Mouse (Mus musculus) heart, embryonic 12.5 days (tissue): ENCODE measurements at regions not wholly inside any gene's neighbourhood (a gene's known extent, or its start where the extent isn't known, plus 50 kb on each side); places are given as distances from the start of the nearest gene placed in this dataset.

Source experiments
- ATAC-seq: fragments of 200-750 bp; cut with Nextera tagmentation; 2 replicates; pipeline ENCODE4 v1.8.0; 2017; ENCODE audit warnings: moderate TSS enrichment, moderate library complexity; ENCODE audit not compliant: insufficient number of reproducible peaks, low FRiP score
- H3K27ac ChIP-seq: fragments of 300-500 bp; sonication (generic); 2 replicates; pipeline ENCODE4 v1.5.1; 2016; ENCODE audit warnings: mild to moderate bottlenecking, moderate library complexity; ENCODE audit not compliant: poor library complexity, severe bottlenecking
- H3K27me3 ChIP-seq: fragments of 300-500 bp; sonication (generic); replicated peaks from 2 replicates; pipeline ENCODE4 v1.6.1; 2016; ENCODE audit warnings: mild to moderate bottlenecking, moderate library complexity
- H3K36me3 ChIP-seq: fragments of 300-500 bp; sonication (generic); 2 replicates; pipeline ENCODE4 v1.6.1; 2016; ENCODE audit warnings: mild to moderate bottlenecking, moderate library complexity
- H3K4me1 ChIP-seq: fragments of 300-500 bp; sonication (generic); replicated peaks from 2 replicates; pipeline ENCODE4 v1.6.1; 2016; ENCODE audit warnings: mild to moderate bottlenecking
- H3K4me2 ChIP-seq: fragments of 300-500 bp; sonication (generic); 2 replicates; pipeline ENCODE4 v1.6.1; 2016; ENCODE audit warnings: mild to moderate bottlenecking, moderate library complexity
- H3K4me3 ChIP-seq: fragments of 300-500 bp; sonication (generic); 2 replicates; pipeline ENCODE4 v1.5.1; 2016; ENCODE audit warnings: mild to moderate bottlenecking
- H3K9ac ChIP-seq: fragments of 300-500 bp; sonication (generic); 2 replicates; pipeline ENCODE4 v1.6.1; 2016; ENCODE audit warnings: mild to moderate bottlenecking, moderate library complexity
- H3K9me3 ChIP-seq: fragments of 300-500 bp; sonication (generic); replicated peaks from 2 replicates; pipeline ENCODE4 v1.6.1; 2016; ENCODE audit warnings: mild to moderate bottlenecking, moderate library complexity
- WGBS: fragments of 180-500 bp; shearing (Covaris S2); methylation state at CpG from one replicate; pipeline ENCODE4 v1.1.7; 2016; 5-methylcytosine and 5-hydroxymethylcytosine counted together

- Histone ChIP-seq H3K4me1 (no peaks in the 10 kb centered on the region), H3K27me3 (no peaks in the 10 kb centered on the region), H3K4me3 (no peak overlapping the region), H3K27ac (no peak overlapping the region), H3K4me2 (no peak overlapping the region), H3K36me3 (no peaks in the 10 kb centered on the region), H3K9me3 (no peaks in the 10 kb centered on the region), H3K9ac (no peak overlapping the region)
- 46% methylated on average over 2 of the region's 2 CpGs for WGBS
- ATAC-seq: no peak
Observed at GRCm38 (mm10) chr5:69665555-69665954, 73.4 kb upstream of the Gnpda2 start.

- Histone ChIP-seq H3K9ac (no peak overlapping the region), H3K36me3 (no peaks in the 10 kb centered on the region), H3K4me1 (no peaks in the 10 kb centered on the region), H3K9me3 (no peaks in the 10 kb centered on the region), H3K27me3 (no peaks in the 10 kb centered on the region), H3K4me3 (no peak overlapping the region), H3K4me2 (no peak overlapping the region), H3K27ac (no peak overlapping the region)
- ATAC-seq: no peak
- 66% methylated on average over 3 of the region's 3 CpGs for WGBS
Observed at GRCm38 (mm10) chr5:69663961-69664360, 71.8 kb upstream of the Gnpda2 start.
